Mouse (Mus musculus): Measurements from ENCODE around the gene Apol7a.

The Apol7a gene

DNA sequence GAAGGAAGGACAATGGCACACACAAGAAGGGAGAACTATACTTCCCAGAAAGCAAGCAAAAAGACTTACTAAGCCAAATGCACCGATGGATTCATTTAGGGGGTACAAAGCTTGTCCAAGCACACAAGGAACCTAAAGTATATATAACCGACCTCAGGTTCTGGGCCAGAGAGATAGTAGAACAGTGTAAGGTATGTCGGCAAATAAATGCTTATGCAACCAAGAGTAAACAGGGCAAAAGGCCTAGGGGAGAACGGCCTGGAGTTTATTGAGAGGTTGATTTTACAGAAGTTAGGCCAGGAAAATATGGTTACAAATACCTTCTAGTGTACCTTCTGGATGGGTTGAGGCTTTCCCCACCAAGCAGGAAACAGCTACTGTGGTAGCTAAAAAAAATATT is 21.5 kb downstream of the Apol7a start:
- in situ Hi-C loops (cut with MboI; ENCODE audit: unreplicated experiment in 2 of 2), result no loop called here

- in situ Hi-C loops (cut with MboI; ENCODE audit: unreplicated experiment in 2 of 2), result no loop called here
These were observed 22.0 kb downstream of the Apol7a start for GRCm38 (mm10) chr15:77376920-77377319.

GRCm38 (mm10) chr15:77370588-77370987 is 28.3 kb downstream of the Apol7a start:
- in situ Hi-C loops (cut with MboI; ENCODE audit: unreplicated experiment in 2 of 2), result loop anchor here in 1 of 2 experiments (25.0 kb wide), 1 partner anchor 808 kb away; no protein-coding TSS in a partner anchor

DNA sequence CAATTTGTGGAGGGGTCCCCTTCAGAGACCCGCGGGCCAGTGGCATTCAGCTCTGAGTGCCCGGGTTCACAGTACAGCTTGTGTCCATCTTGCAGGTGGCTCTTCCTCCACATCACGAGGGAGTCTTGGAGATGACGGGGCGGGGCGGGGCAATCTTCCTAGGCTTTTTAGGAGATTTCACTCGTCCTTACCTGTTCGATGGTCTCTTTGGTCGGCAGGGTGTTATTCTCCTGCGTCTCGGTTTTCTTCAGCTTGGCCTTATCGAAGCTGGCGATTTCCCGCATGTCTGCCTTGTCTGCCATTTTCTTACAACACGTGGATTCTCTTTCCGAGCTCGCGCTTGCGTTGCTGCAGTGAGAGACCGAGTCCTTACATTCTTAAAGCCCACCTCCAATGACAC is 28.9 kb downstream of the Apol7a start:
- in situ Hi-C loops (cut with MboI; ENCODE audit: unreplicated experiment in 2 of 2), result loop anchor here in 1 of 2 experiments (25.0 kb wide), 1 partner anchor 808 kb away; no protein-coding TSS in a partner anchor

- in situ Hi-C loops (cut with MboI; ENCODE audit: unreplicated experiment in 2 of 2), result loop anchor here in 1 of 2 experiments (25.0 kb wide), 1 partner anchor 807 kb away; no protein-coding TSS in a partner anchor
These were observed 30.0 kb downstream of the Apol7a start for GRCm38 (mm10) chr15:77368818-77369320.

DNA sequence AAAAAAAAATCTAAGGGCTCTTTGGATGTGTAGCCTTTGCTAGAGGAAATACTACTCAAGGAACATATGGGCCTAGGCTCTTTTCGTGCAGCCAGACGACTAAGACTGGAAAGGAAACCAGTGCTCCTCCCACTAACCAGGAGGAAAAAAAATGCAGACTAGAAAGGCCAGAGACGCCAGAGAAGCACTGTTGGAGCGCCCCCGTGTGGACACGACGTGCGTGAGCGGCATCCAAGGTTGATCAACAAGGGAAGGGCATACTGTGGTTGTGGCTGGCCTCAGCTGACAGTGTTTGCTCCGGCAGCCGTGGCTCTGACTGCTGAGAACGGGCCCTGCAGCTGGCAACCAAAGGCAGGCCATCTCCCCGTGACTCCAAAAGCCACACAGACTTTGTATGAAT is 30.8 kb downstream of the Apol7a start:
- in situ Hi-C loops (cut with MboI; ENCODE audit: unreplicated experiment in 2 of 2), result loop anchor here in 1 of 2 experiments (25.0 kb wide), 1 partner anchor 806 kb away; no protein-coding TSS in a partner anchor

DNA sequence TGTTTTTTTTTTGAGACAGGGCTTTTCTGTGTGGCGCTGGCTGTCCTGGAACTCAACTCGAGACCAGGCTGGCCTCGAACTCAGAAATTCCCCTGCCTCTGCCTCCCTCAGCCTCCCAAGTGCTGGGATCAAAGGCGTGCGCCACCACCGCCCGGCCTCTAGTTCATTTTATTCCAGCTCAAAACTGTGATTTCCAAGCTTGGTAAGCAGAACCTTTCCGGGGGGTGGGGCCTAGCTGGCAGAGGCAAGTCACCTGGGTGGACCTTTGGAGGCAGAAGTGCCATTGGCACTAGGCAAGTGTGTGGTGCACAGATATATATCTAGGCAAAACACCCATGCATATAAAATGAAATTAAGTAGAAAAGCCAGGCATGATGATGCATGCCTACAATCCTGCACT is 31.4 kb downstream of the Apol7a start:
- in situ Hi-C loops (cut with MboI; ENCODE audit: unreplicated experiment in 2 of 2), result loop anchor here in 1 of 2 experiments (25.0 kb wide), 1 partner anchor 805 kb away; no protein-coding TSS in a partner anchor

- in situ Hi-C loops (cut with MboI; ENCODE audit: unreplicated experiment in 2 of 2), result loop anchor here in 1 of 2 experiments (25.0 kb wide), 1 partner anchor 805 kb away; no protein-coding TSS in a partner anchor
These were observed 32.0 kb downstream of the Apol7a start for GRCm38 (mm10) chr15:77366706-77367484.

DNA sequence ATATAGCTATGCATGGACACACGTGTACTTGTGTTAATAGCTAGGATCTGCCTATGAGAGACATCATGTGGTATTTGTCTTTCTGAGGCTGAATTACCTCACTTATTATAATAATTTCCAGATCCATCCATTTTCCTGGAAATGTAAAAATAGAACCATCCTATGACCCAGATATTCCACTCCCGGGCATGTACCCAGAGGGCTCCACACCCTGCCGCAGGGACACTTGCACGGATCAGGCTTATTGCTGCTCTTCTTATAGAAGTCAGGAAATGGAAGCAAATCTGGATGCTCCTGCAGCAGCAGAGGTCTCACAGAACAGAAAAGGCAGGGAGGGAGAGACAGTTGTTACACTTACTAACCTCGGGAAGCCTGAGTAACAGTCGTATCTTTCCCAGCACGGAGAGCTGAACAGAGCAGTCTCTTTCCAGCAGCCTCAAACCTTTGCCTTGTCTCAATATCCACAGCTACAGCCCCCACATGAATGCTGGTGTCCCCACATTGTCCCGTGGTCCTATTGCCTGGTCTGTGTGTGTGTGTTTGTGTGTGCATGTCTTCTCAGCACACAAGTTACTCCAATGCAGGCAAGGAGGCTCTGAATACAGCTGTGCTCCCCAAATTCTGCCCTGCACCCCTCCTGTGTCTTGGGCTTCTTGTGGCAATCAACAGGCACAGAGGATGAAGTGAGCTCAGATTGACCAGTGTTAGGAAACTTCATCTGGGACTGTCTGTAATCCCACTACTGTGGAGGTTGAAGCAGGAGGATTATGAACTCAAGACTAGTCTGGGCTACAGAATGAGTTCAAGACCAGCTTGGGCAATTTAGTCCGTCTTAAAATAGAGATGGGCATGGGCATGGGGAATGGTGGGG is 33.0 kb downstream of the Apol7a start:
- in situ Hi-C loops (cut with MboI; ENCODE audit: unreplicated experiment in 2 of 2), result loop anchor here in 1 of 2 experiments (25.0 kb wide), 1 partner anchor 804 kb away; no protein-coding TSS in a partner anchor

DNA sequence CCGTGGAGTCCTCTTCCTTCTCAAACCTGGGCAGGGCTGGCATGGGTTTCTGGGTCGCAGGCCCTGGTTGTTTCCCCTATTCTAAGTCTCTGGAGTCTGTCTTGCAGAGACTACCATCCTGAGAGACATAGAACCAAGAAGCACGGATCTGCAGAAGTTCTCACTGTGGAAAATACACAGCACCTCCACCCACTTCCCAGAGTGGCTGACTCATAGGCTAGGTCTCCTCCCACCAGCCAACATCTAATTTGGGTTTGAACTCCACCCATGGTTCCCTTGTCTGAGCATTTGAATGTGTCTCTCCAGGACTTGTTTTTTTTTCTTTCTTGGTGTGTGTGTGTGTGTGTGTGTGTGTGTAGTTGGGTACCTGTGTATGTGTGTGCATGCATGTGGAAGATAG is 34.9 kb downstream of the Apol7a start:
- in situ Hi-C loops (cut with MboI; ENCODE audit: unreplicated experiment in 2 of 2), result loop anchor here in 1 of 2 experiments (25.0 kb wide), 1 partner anchor 802 kb away; no protein-coding TSS in a partner anchor

GRCm38 (mm10) chr15:77363578-77363977 is 35.3 kb downstream of the Apol7a start:
- in situ Hi-C loops (cut with MboI; ENCODE audit: unreplicated experiment in 2 of 2), result loop anchor here in 1 of 2 experiments (25.0 kb wide), 1 partner anchor 801 kb away; no protein-coding TSS in a partner anchor

DNA sequence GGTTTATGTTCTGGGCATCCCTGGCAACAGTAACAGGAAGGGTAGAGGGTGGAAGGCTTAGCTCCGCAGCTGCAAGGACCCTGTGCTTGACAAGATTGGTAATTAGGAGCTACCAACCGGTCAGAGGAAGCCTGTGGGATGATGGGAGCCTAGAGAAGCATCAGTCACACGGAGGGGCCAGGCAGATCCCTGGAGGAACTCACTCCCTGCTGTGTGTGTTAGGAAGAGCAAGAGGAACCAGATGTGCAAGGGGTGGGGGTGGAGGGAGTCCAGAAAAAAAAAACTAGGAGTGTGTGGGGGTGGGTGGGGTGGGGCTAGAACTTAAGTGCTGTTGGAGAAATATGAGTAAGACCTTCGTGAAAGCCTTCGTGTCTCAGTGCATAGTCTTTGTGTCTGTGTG is 36.0 kb downstream of the Apol7a start:
- in situ Hi-C loops (cut with MboI; ENCODE audit: unreplicated experiment in 2 of 2), result loop anchor here in 1 of 2 experiments (25.0 kb wide), 1 partner anchor 801 kb away; no protein-coding TSS in a partner anchor

GRCm38 (mm10) chr15:77359905-77360304 is 39.0 kb downstream of the Apol7a start:
- in situ Hi-C loops (cut with MboI; ENCODE audit: unreplicated experiment in 2 of 2), result loop anchor here in 1 of 2 experiments (10.0 to 25.0 kb wide), 2 partner anchors 385 to 798 kb away; no protein-coding TSS in a partner anchor

DNA sequence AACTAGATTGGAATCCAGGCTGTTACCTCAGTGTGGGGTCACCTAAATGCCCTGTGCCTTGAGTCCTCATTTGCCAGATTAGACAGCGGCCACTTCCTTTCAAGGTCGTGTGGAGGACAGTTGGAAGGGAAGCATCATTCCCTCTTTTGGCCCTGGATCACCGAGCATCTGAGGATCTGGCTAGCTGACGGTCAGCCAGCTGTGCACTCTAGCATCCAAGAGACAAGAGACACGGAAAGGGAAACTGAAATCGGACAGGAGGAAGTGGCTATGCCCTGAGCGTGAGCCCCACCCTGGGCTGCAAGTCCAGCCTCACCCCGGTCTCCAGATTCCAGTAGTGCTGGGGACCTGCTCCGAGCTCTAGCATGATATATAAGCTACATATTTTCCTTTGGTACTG is 39.4 kb downstream of the Apol7a start:
- in situ Hi-C loops (cut with MboI; ENCODE audit: unreplicated experiment in 2 of 2), result loop anchor here in 1 of 2 experiments (10.0 to 25.0 kb wide), 2 partner anchors 385 to 797 kb away; no protein-coding TSS in a partner anchor

DNA sequence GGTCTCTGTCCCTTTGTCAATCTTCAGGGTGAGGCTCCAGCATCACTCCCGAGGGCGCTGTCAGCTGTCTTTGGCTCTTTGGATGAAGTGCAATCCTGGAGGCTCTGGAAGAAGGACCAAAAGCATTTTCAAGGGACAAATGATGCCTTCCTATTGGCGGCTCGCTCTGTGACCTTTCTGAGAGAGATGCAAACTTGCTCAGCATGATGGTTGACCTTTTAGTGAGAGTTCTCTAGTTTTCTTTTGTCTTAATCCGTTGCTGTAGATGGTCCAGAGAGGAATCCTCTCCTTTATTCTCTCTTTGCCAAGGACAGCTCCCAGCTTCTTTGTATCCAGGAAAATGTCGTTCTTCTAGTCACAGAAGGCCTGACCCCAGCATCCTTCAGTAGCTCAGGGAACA is 39.8 kb downstream of the Apol7a start:
- in situ Hi-C loops (cut with MboI; ENCODE audit: unreplicated experiment in 2 of 2), result loop anchor here in 1 of 2 experiments (10.0 to 25.0 kb wide), 2 partner anchors 384 to 797 kb away; no protein-coding TSS in a partner anchor

DNA sequence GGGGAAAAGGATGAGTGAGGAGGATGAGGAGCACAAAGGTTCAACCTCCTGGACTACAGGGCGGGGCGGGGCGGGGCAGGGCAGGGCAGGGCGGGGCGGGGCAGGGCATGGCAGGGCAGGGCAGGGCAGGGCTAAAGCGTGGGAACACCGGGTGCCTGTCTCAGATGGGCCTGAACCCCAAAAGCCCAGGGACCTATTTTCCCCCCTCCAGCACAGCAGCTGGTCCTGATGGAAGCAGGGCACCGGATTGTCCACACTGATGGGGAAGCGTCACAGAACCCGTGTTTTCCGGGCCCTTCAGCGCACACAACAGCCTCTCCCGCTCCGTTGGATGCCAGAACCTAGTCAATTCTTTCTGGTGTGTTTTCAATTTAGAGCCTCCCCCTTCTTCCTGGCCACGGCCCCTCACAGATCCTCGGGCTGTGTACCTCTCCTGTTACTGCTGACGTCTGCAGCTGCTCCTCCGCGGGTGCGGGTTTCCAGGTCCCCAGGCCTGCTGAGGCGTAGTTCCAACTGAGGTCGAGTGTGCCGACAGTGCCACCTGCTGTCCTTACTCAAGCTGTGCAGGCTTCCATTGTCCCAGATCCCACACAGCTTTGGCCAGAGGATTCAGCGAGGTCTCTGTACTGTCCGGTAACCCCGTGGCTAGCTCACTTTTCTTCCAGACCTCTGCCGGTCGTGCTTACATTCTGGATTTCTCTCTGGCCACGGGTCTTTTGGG is 40.4 kb downstream of the Apol7a start:
- in situ Hi-C loops (cut with MboI; ENCODE audit: unreplicated experiment in 2 of 2), result loop anchor here in 1 of 2 experiments (10.0 to 25.0 kb wide), 2 partner anchors 384 to 796 kb away; no protein-coding TSS in a partner anchor

DNA sequence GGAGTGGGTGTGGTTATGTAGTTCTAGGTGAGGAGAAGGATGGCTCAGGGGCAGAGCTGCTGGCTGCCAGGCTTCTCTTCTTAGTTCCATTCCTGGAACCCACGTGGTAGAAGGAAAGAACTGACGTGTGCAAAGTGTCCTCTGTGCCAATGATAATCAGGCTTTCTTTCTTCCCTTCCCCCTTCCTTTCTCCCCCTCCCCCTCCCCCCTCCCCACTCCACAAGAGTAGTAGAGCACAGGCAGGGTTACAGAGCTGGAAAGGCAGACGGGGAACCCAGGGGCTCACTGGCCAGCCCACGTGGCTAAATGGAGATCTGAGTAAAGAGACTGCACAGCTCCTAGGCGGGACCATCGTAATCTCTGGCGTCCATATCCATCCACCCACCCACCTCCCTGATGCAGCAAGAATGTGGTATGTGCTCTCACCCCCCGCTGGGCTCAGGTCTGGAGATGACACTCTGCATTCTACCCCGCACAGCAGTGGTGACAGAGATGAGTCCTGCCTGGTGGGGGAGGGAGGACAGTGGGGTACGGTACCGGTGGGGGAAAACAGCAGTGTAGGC is 42.6 kb downstream of the Apol7a start:
- in situ Hi-C loops (cut with MboI; ENCODE audit: unreplicated experiment in 2 of 2), result loop anchor here in 1 of 2 experiments (10.0 to 25.0 kb wide), 2 partner anchors 382 to 794 kb away; no protein-coding TSS in a partner anchor

- in situ Hi-C loops (cut with MboI; ENCODE audit: unreplicated experiment in 2 of 2), result loop anchor here in 1 of 2 experiments (10.0 to 25.0 kb wide), 2 partner anchors 380 to 793 kb away; no protein-coding TSS in a partner anchor
These were observed 43.9 kb downstream of the Apol7a start for GRCm38 (mm10) chr15:77354848-77355551.

Measured in v-Abl transformed pro-B cells (cell line).